Mouse (Mus musculus) cerebellum, adult 8-10 months (tissue): ENCODE data around the gene Tsga10.

Experiments
- DNase-seq: peaks from one replicate; pipeline ENCODE4 v3.0.0; 2022

Gene Tsga10

GRCm38 (mm10) chr1:37850696-37851095 lies 15.5 kb downstream of the Tsga10 start:
- no peak for DNase-seq

- no peak for DNase-seq
Measured at GRCm38 (mm10) chr1:37846878-37847277, 19.4 kb downstream of the Tsga10 start.

GRCm38 (mm10) chr1:37831681-37832080 lies 34.5 kb downstream of the Tsga10 start:
- DNase-seq: peak; percentile 75

- peak; percentile 2 for DNase-seq
Measured at GRCm38 (mm10) chr1:37802291-37802690, 63.9 kb downstream of the Tsga10 start.

- DNase-seq: no peak
Measured at GRCm38 (mm10) chr1:37800298-37800697, 65.9 kb downstream of the Tsga10 start.

- no peak for DNase-seq
Measured at GRCm38 (mm10) chr1:37799505-37799904, 66.7 kb downstream of the Tsga10 start.

GRCm38 (mm10) chr1:37759407-37759806 lies 106.8 kb downstream of the Tsga10 start:
- DNase-seq: no peak

GRCm38 (mm10) chr1:37744650-37745259 lies 121.5 kb downstream of the Tsga10 start:
- no peak for DNase-seq

GRCm38 (mm10) chr1:37742602-37743270 lies 123.5 kb downstream of the Tsga10 start:
- DNase-seq: no peak

- DNase-seq: no peak
Measured at GRCm38 (mm10) chr1:37742126-37742525, 124.1 kb downstream of the Tsga10 start.

- DNase-seq: no peak
Measured at GRCm38 (mm10) chr1:37740161-37740802, 125.9 kb downstream of the Tsga10 start.

GRCm38 (mm10) chr1:37738895-37739294 lies 127.3 kb downstream of the Tsga10 start:
- DNase-seq: no peak

- no peak for DNase-seq
Measured at GRCm38 (mm10) chr1:37737045-37737444, 129.2 kb downstream of the Tsga10 start.

- no peak for DNase-seq
Measured at GRCm38 (mm10) chr1:37735932-37736331, 130.3 kb downstream of the Tsga10 start.

- DNase-seq: no peak
Measured at GRCm38 (mm10) chr1:37734841-37735240, 131.4 kb downstream of the Tsga10 start.

- no peak for DNase-seq
Measured at GRCm38 (mm10) chr1:37729353-37729752, 136.9 kb downstream of the Tsga10 start.

- DNase-seq: no peak
Measured at GRCm38 (mm10) chr1:37728053-37728452, 138.2 kb downstream of the Tsga10 start.

- no peak for DNase-seq
Measured at GRCm38 (mm10) chr1:37727186-37727585, 139.0 kb downstream of the Tsga10 start.

GRCm38 (mm10) chr1:37726426-37726825 lies 139.8 kb downstream of the Tsga10 start:
- no peak for DNase-seq

GRCm38 (mm10) chr1:37725880-37726279 lies 140.3 kb downstream of the Tsga10 start:
- no peak for DNase-seq

GRCm38 (mm10) chr1:37721092-37721491 lies 145.1 kb downstream of the Tsga10 start:
- no peak for DNase-seq

GRCm38 (mm10) chr1:37719761-37720640 lies 146.2 kb downstream of the Tsga10 start, which contains the start of gene 2010300C02Rik:
Gene 2010300C02Rik (minus strand): TSS chr1:37720085.
- DNase-seq: peak; percentile 81
